Mouse (Mus musculus): ENCODE data around the gene Zfp511.

The Zfp511 gene

GRCm38 (mm10) chr7:140047811-140048311, 11.7 kb downstream of the Zfp511 start:
- in situ Hi-C loops (cut with MboI, MseI): no loop called here

GRCm38 (mm10) chr7:140048361-140049114, 12.3 kb downstream of the Zfp511 start, which contains the start of gene Msx3:
Gene Msx3, minus strand, starts transcription at chr7:140049089.
- in situ Hi-C loops (cut with MboI, MseI): no loop called here

- in situ Hi-C loops (cut with MboI, MseI): no loop called here
These were observed 13.0 kb downstream of the Zfp511 start for GRCm38 (mm10) chr7:140049115-140049689.

GRCm38 (mm10) chr7:140054124-140054523, 17.9 kb downstream of the Zfp511 start:
- in situ Hi-C loops (cut with MboI, MseI): no loop called here

- in situ Hi-C loops (cut with MboI, MseI): no loop called here
These were observed 21.5 kb downstream of the Zfp511 start for GRCm38 (mm10) chr7:140057413-140058407.

- in situ Hi-C loops (cut with MboI, MseI): no loop called here
These were observed 22.3 kb downstream of the Zfp511 start for GRCm38 (mm10) chr7:140058528-140058927.

GRCm38 (mm10) chr7:140059601-140060000, 23.4 kb downstream of the Zfp511 start:
- in situ Hi-C loops (cut with MboI, MseI): no loop called here

GRCm38 (mm10) chr7:140060936-140061831, 25.0 kb downstream of the Zfp511 start:
- in situ Hi-C loops (cut with MboI, MseI): loop anchor here (10.0 kb wide), 1 partner anchor 344 kb away; the partner anchor contains the start of gene Olfr531

- in situ Hi-C loops (cut with MboI, MseI): loop anchor here (10.0 kb wide), 1 partner anchor 343 kb away; the partner anchor contains the start of gene Olfr531
These were observed 25.6 kb downstream of the Zfp511 start for GRCm38 (mm10) chr7:140061832-140062130.

GRCm38 (mm10) chr7:140062307-140062706, 26.1 kb downstream of the Zfp511 start:
- in situ Hi-C loops (cut with MboI, MseI): loop anchor here (10.0 kb wide), 1 partner anchor 342 kb away; the partner anchor contains the start of gene Olfr531

- in situ Hi-C loops (cut with MboI, MseI): loop anchor here (10.0 kb wide), 1 partner anchor 342 kb away; the partner anchor contains the start of gene Olfr531
These were observed 26.9 kb downstream of the Zfp511 start for GRCm38 (mm10) chr7:140063092-140063491.

- in situ Hi-C loops (cut with MboI, MseI): loop anchor here (10.0 kb wide), 1 partner anchor 337 kb away; the partner anchor contains the start of gene Olfr531
These were observed 31.2 kb downstream of the Zfp511 start for GRCm38 (mm10) chr7:140067397-140067796.

GRCm38 (mm10) chr7:140070042-140070711, 34.0 kb downstream of the Zfp511 start:
- in situ Hi-C loops (cut with MboI, MseI): loop anchor here (5.0 kb wide), 1 partner anchor 108 kb away; no protein-coding TSS in a partner anchor

GRCm38 (mm10) chr7:140077698-140078097, 41.5 kb downstream of the Zfp511 start:
- in situ Hi-C loops (cut with MboI, MseI): no loop called here

- in situ Hi-C loops (cut with MboI, MseI): no loop called here
These were observed 42.5 kb downstream of the Zfp511 start for GRCm38 (mm10) chr7:140078711-140079110.

- in situ Hi-C loops (cut with MboI, MseI): loop anchor here (5.0 kb wide), 1 partner anchor 57 kb away; the partner anchor contains the start of gene Mtg1
These were observed 44.4 kb downstream of the Zfp511 start for GRCm38 (mm10) chr7:140080503-140081156.

- in situ Hi-C loops (cut with MboI, MseI): loop anchor here (5.0 kb wide), 1 partner anchor 56 kb away; the partner anchor contains the start of gene Mtg1
These were observed 45.4 kb downstream of the Zfp511 start for GRCm38 (mm10) chr7:140081408-140082241.

GRCm38 (mm10) chr7:140082242-140082678, 46.1 kb downstream of the Zfp511 start, which contains the start of gene Caly:
Gene Caly, minus strand, starts transcription at chr7:140082548.
- in situ Hi-C loops (cut with MboI, MseI): loop anchor here (5.0 kb wide), 1 partner anchor 55 kb away; the partner anchor contains the start of gene Mtg1
